Mouse (Mus musculus) E14TG2a.4 (cell line): ENCODE data around the gene Dip2a.

Experiments
- CTCF ChIP-seq: conservative IDR thresholded peaks from 2 replicates; pipeline ENCODE4 v1.5.1; 2014; ENCODE audit warnings: low read length
- NANOG ChIP-seq: IDR thresholded peaks from 2 replicates; pipeline ENCODE4 v1.6.1; 2014; ENCODE audit warnings: borderline replicate concordance, low read length, mixed read lengths

- no peak for TF ChIP-seq CTCF
- no peak for TF ChIP-seq NANOG
Observed at GRCm38 (mm10) chr10:76237341-76238225, 107.5 kb downstream of the Dip2a start, which contains the start of gene Prmt2.
